Mouse (Mus musculus) embryonic stem cell, embryonic (primary cell): ENCODE results near the gene Sbf1.

Experiments used
- CTCF ChIA-PET, 4 experiments: fragments of 300-600 bp in 2 of 4; fragments of 350-600 bp in 2 of 4; sonication (Branson Sonifier 250); formaldehyde crosslinking; loops; one replicate each; lab custom pipeline; 2022; ENCODE audit warnings: inconsistent platforms in 2 of 4; lab: Charles Lee
- POLR2A ChIA-PET, 4 experiments: fragments of 300-600 bp in 2 of 4; fragments of 350-600 bp in 2 of 4; sonication (Branson Sonifier 250); formaldehyde crosslinking; loops; one replicate each; lab custom pipeline; 2022; ENCODE audit warnings: antibody characterized with exemption in 4 of 4, inconsistent platforms in 1 of 4; lab: Charles Lee

The Sbf1 gene

GRCm38 (mm10) chr15:89336422-89336821 is 21.3 kb upstream of the Sbf1 start:
- CTCF ChIA-PET: interaction anchor here in 2 of 4 experiments (0.7 to 2.0 kb wide), 4 partner anchors 10 to 140 kb away, joined by 3 to 5 read pairs (median 3); partner anchors contain the start of genes Dennd6b (in 1 of the 2) and Sbf1 (in 1 of the 2)
- POLR2A ChIA-PET: interaction anchor here in 3 of 4 experiments (0.8 to 4.8 kb wide), 9 partner anchors 8 to 141 kb away, joined by 3 to 37 read pairs (median 6); partner anchors contain the start of genes Adm2 (in 2 of the 3), Sbf1 (in 2 of the 3) and Sco2 (in 1 of the 3)

GRCm38 (mm10) chr15:89334774-89335537 is 19.8 kb upstream of the Sbf1 start:
- ChIA-PET POLR2A (interaction anchor here in 3 of 4 experiments (0.9 to 4.8 kb wide), 9 partner anchors 11 to 389 kb away, joined by 3 to 37 read pairs (median 5); partner anchors contain the start of genes Adm2 (in 3 of the 3), Lmf2 (in 1 of the 3), Ncaph2 (in 1 of the 3) and Sbf1 (in 1 of the 3)), CTCF (interaction anchor here in 2 of 4 experiments (0.6 to 2.0 kb wide), 3 partner anchors 9 to 38 kb away, joined by 3 to 5 read pairs (median 3); partner anchors contain the start of gene Sco2 (in 1 of the 2))

GRCm38 (mm10) chr15:89334271-89334670 is 19.2 kb upstream of the Sbf1 start, which contains the start of gene Miox:
Gene Miox (plus strand): TSS chr15:89334398.
- POLR2A ChIA-PET: interaction anchor here in 3 of 4 experiments (0.7 to 4.8 kb wide), 8 partner anchors 11 to 390 kb away, joined by 3 to 37 read pairs (median 4); partner anchors contain the start of genes Adm2 (in 3 of the 3), Lmf2 (in 2 of the 3), Ncaph2 (in 1 of the 3) and Sbf1 (in 1 of the 3)
- CTCF ChIA-PET: interaction anchor here in 2 of 4 experiments (0.6 to 2.0 kb wide), 3 partner anchors 11 to 40 kb away, joined by 3 to 5 read pairs (median 3); partner anchors contain the start of gene Sco2 (in 1 of the 2)

- ChIA-PET POLR2A (interaction anchor here in 2 of 4 experiments (0.6 to 1.6 kb wide), 4 partner anchors 11 to 198 kb away, joined by 3 to 8 read pairs (median 4); partner anchors contain the start of gene Sbf1 (in 2 of the 2)), CTCF (interaction anchor here in 2 of 4 experiments (0.6 to 1.2 kb wide), 4 partner anchors 9 to 249 kb away, joined by 3 to 5 read pairs (median 4); partner anchors contain the start of gene Sbf1 (in 1 of the 2))
Measured at GRCm38 (mm10) chr15:89326441-89326840, 11.3 kb upstream of the Sbf1 start.

- CTCF ChIA-PET: interaction anchor here in 3 of 4 experiments (0.6 to 1.7 kb wide), 5 partner anchors 8 to 129 kb away, joined by 3 to 6 read pairs (median 4); partner anchors contain the start of gene Sbf1 (in 3 of the 3)
- POLR2A ChIA-PET: interaction anchor here (0.6 to 3.2 kb wide), 27 partner anchors 8 to 615 kb away, joined by 3 to 37 read pairs (median 4); partner anchors contain the start of genes Sbf1 (in 3 of the 4), Hdac10 (in 2 of the 4), Lmf2 (in 2 of the 4) and Miox (in 2 of the 4)
Measured at GRCm38 (mm10) chr15:89323656-89324055, 8.5 kb upstream of the Sbf1 start.

DNA sequence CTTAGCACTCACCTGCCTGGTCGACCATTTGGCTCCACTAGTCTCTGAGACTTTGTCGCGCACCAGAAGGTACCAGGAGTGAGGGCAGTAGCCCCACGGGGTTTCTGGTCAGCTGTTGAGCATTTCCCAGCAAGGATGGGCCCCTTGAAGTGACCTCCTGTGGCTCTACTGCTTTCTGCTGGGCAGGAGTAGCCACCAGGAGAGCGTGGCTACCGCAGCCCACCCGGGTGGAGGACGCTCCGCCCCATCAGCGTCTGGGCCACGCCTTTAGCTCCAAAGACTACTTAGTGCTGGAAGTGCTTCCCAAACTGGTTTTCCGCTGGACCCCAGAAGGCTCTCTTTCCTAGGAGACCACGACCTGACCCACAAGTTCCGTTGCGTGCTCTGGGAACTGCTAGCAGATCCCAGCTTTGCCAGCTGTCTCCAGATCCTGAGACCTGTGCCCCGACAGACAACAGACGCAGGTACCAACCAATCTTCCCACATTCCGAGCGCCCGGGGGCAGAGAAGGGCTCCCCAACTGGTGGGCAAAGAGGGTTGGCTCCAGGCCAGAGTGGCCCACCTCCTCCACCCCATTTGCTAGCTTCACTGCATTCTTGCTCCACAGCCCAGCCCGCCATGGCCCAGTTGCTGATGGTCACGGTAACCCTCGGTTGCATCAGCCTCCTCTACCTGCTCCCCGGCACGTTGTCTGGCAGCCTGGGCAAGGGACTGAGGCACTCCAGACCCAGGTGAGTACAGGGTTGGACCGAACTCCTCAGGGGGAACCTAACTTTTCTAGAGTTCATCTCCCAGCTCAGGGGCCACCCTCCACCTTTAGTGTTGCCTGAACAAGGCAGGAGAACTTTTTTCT is 7.8 kb upstream of the Sbf1 start, which contains the start of gene Adm2:
Gene Adm2 (plus strand): TSS at position 51 of the 853 bp plus-strand sequence.
- ChIA-PET CTCF (interaction anchor here in 3 of 4 experiments (0.6 to 1.7 kb wide), 7 partner anchors 8 to 660 kb away, joined by 3 to 6 read pairs (median 4); partner anchors contain the start of gene Sbf1 (in 3 of the 3)), POLR2A (interaction anchor here (0.9 to 3.2 kb wide), 33 partner anchors 8 to 614 kb away, joined by 3 to 37 read pairs (median 4); partner anchors contain the start of genes Hdac10 (in 2 of the 4), Lmf2 (in 2 of the 4), Miox (in 2 of the 4) and Ncaph2 (in 2 of the 4))

DNA sequence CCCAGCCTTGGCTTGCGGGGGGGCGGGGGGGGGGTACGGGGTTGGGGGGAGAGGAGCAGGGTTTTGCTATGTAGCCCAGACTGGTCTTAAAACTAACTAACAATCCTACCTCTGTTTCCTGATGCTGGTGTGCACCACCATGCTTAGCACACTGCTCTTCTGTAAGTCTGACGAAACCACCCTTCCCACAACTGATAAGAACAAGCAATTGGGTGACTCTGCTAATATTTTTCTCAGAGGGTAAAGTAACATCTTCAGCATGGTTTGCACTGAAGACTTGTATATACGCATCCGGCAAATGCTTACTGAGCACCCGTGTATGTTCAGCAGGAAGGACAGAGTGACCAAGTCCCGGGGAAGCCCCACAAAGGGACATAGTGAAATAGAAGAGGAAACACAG is 6.2 kb upstream of the Sbf1 start:
- ChIA-PET CTCF (no interaction called here), POLR2A (interaction anchor here in 2 of 4 experiments (0.6 to 3.2 kb wide), 2 partner anchors 10 to 42 kb away, joined by 3 to 12 read pairs; no protein-coding TSS in a partner anchor)

GRCm38 (mm10) chr15:89316146-89316545 is 1.0 kb upstream of the Sbf1 start:
- POLR2A ChIA-PET: interaction anchor here in 3 of 4 experiments (0.6 to 2.2 kb wide), 20 partner anchors 8 to 188 kb away, joined by 3 to 14 read pairs (median 5); partner anchors contain the start of genes Hdac10 (in 1 of the 3), Lmf2 (in 1 of the 3), Miox (in 1 of the 3) and Ncaph2 (in 1 of the 3)
- CTCF ChIA-PET: interaction anchor here (0.6 to 2.0 kb wide), 14 partner anchors 11 to 657 kb away, joined by 3 to 9 read pairs (median 4); partner anchors contain the start of genes Dennd6b (in 1 of the 4) and Sco2 (in 1 of the 4)

- ChIA-PET POLR2A (interaction anchor here (0.5 to 2.2 kb wide), 48 partner anchors 8 to 607 kb away, joined by 3 to 14 read pairs (median 4); partner anchors contain the start of genes Cpt1b (in 2 of the 4), Adm2 (in 1 of the 4), C730034F03Rik (in 1 of the 4) and Chkb (in 1 of the 4)), CTCF (interaction anchor here (0.5 to 2.0 kb wide), 27 partner anchors 8 to 487 kb away, joined by 3 to 9 read pairs (median 4); partner anchors contain the start of genes Sco2 (in 2 of the 4), Hdac10 (in 1 of the 4), Lmf2 (in 1 of the 4) and Ncaph2 (in 1 of the 4))
Measured at GRCm38 (mm10) chr15:89314511-89315189, 461 bp downstream of the Sbf1 start.

DNA sequence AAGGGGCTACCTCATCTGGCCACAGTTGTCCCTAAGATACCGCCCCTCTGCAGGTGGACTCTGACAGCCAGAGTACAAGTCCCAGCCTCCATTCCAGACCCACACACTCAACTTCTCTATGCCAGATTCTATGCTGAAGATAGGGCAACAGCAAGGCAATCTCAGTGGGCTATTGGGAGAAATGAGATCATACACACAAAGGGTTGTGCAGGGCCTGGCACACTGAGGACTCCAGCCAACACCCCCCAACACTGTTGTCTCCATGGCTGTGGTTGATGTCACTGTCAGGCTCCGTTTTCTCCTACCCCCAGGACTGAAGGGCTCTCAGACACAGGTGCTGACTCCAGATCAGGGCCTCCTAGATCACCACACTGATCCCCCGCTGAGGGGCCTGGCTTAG is 1.0 kb downstream of the Sbf1 start:
- ChIA-PET POLR2A (interaction anchor here in 2 of 4 experiments (1.0 to 2.2 kb wide), 6 partner anchors 9 to 136 kb away, joined by 3 to 14 read pairs (median 7); partner anchors contain the start of genes Adm2 (in 1 of the 2) and Miox (in 1 of the 2)), CTCF (interaction anchor here in 1 of 4 experiments (1.7 to 2.0 kb wide), 3 partner anchors 41 to 185 kb away, joined by 5 to 9 read pairs (median 9); partner anchors contain the start of genes Hdac10, Lmf2, Ncaph2 and Sco2)

- ChIA-PET CTCF (interaction anchor here in 1 of 4 experiments (0.5 kb wide), 1 partner anchor 103 kb away, joined by 4 read pairs; no protein-coding TSS in a partner anchor), POLR2A (interaction anchor here in 1 of 4 experiments (1.2 to 3.4 kb wide), 2 partner anchors 10 to 43 kb away, joined by 3 to 12 read pairs; partner anchors contain the start of gene Adm2)
Measured at GRCm38 (mm10) chr15:89313359-89313758, 1.8 kb downstream of the Sbf1 start.

DNA sequence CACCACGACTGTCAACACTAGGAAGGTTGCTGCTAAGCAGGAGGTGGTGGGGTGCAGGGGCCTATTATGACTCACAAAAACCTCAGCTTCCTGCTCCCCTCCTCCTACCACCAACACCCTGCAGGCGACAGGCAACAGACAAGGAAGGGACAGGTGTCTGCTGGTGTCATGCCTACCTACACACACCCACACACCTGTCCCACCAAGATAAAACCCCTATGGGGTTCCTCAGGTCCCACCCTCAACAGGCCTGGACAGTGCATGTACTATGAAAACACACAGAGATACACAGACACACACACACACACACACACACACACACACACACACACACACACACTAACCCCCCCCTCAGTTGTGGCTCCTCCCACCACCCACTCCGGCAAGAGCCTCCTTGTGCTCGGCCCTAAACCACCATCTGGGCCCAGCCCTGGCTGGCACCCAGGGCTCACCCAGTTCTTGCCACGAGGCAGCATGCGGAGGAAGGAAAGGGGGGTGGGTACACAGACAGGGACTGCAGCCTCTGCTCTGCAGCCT is 5.1 kb downstream of the Sbf1 start:
- POLR2A ChIA-PET: interaction anchor here in 2 of 4 experiments (0.5 to 3.4 kb wide), 4 partner anchors 10 to 510 kb away, joined by 3 to 12 read pairs (median 4); partner anchors contain the start of gene Adm2 (in 1 of the 2)
- CTCF ChIA-PET: interaction anchor here in 1 of 4 experiments (1.1 kb wide), 1 partner anchor 140 kb away, joined by 5 read pairs; no protein-coding TSS in a partner anchor

GRCm38 (mm10) chr15:89308406-89309139 is 6.5 kb downstream of the Sbf1 start:
- ChIA-PET CTCF (no interaction called here), POLR2A (interaction anchor here in 3 of 4 experiments (0.6 to 1.2 kb wide), 8 partner anchors 15 to 387 kb away, joined by 3 to 6 read pairs (median 4); partner anchors contain the start of genes Lmf2 (in 1 of the 3) and Ncaph2 (in 1 of the 3))

DNA sequence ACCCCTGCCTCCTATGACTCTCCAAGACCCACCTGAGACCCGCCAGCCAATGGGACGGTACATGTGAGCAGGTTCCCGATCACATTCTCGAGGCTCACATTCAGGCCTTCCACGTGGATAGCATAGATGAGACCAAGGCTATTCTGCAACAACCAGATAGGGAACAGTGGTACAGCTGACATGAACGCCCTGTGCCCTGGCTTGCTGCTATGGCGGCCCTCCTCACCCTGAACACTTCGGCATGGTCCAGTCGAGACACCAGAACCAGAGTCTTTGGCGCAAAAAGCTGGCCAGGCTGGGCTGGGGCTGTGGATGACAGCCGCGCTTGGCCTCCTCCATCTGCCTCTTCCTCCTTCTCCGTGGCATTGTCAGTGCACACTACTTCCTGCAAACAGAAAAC is 7.7 kb downstream of the Sbf1 start:
- ChIA-PET CTCF (interaction anchor here in 1 of 4 experiments (1.8 kb wide), 1 partner anchor 8 kb away, joined by 4 read pairs; the partner anchor contains the start of gene Sbf1), POLR2A (interaction anchor here in 1 of 4 experiments (0.9 to 1.2 kb wide), 4 partner anchors 16 to 147 kb away, joined by 3 to 5 read pairs (median 4); no protein-coding TSS in a partner anchor)
